Mouse (Mus musculus) CH12.LX (cell line): ENCODE measurements at regions not wholly inside any gene's neighbourhood (a gene's known extent, or its start where the extent isn't known, plus 50 kb on each side); places are given as distances from the start of the nearest gene placed in this dataset.

Source experiments
- CTCF ChIP-seq, 2 experiments: IDR thresholded peaks in 1 of 2; conservative IDR thresholded peaks in 1 of 2; 2 replicates each; pipeline ENCODE4 v1.5.1; 2011 to 2012; ENCODE audit warnings: low read depth in 2 of 2, low read length in 2 of 2, improper control_type of control experiment in 1 of 2, inconsistent platforms in 1 of 2, mild to moderate bottlenecking in 1 of 2, moderate library complexity in 1 of 2
- POLR2A ChIP-seq: IDR thresholded peaks from 2 replicates; pipeline ENCODE4 v1.6.1; 2011; ENCODE audit warnings: low read depth, mild to moderate bottlenecking, improper control_type of control experiment, low read length
- UBTF ChIP-seq: IDR thresholded peaks from 2 replicates; pipeline ENCODE4 v1.6.1; 2012; ENCODE audit warnings: low read depth, mild to moderate bottlenecking, inconsistent platforms, low read length, improper control_type of control experiment, moderate library complexity
- USF1 ChIP-seq: IDR thresholded peaks from 2 replicates; pipeline ENCODE4 v1.6.1; 2014; ENCODE audit warnings: low read depth, mild to moderate bottlenecking, inconsistent platforms, low read length, improper control_type of control experiment
- ZKSCAN1 ChIP-seq: IDR thresholded peaks from 2 replicates; pipeline ENCODE4 v1.6.1; 2012; ENCODE audit warnings: low read depth, inconsistent platforms, low read length, improper control_type of control experiment, borderline replicate concordance
- ZNF384 ChIP-seq: IDR thresholded peaks from 2 replicates; pipeline ENCODE4 v1.6.1; 2012; ENCODE audit warnings: low read depth, low read length, improper control_type of control experiment, inconsistent platforms

DNA sequence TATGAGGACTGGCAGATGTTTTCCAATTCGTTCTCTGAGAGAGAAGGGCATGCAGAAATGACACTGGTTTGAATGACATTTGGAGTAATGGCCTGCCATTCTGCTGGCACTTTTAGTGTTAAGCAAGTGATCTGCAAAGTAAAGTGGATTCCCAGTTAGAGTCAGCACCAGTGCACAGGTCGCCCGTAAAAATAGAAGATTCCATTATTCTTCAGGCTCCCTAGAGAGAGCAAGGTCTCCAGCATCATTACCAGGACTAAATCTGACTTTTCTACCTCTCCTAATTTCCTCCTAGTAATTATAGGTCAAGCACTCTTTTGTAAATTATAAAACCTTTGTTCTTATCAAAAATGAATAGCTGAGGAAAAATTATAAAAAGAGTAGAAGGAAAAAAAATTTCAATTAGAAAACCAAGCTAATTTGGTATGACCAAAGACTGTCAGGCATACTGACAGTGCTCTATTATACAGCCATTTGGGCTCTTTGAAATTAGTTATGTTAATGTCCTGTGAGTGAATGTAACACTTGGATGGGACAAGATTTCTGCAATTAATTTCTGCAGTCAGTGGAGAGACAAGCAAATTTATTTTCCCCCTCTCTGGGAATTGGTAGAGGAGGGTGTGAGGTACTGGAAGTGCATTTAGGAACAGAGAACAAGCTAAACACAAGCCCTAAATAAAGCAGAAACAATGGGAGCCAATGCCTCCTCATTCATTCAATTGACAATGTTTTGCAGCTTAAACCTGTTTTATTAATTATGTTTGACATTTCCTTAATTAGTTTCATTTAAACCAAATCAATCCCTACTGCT lies 368.8 kb upstream of the Arrdc3 start:
- TF ChIP-seq UBTF, result no peak
- no peak for TF ChIP-seq CTCF (conservative IDR thresholded peaks at IDR 0.05 in 1 of 2, IDR thresholded peaks at IDR 0.05 in 1 of 2; ENCODE audit: low read depth in 2 of 2, low read length in 2 of 2)
- TF ChIP-seq USF1, result no peak
- no peak for TF ChIP-seq ZKSCAN1
- no peak for TF ChIP-seq POLR2A
- TF ChIP-seq ZNF384, result no peak
